Mouse (Mus musculus): ENCODE data around the gene Cntnap2.

Gene Cntnap2

GRCm38 (mm10) chr6:45059091-45059490 lies at the start of gene Cntnap2:
Cntnap2 (plus strand) TSS chr6:45059357.
- DNase-seq (ENCODE audit: low spot score): no peak

DNA sequence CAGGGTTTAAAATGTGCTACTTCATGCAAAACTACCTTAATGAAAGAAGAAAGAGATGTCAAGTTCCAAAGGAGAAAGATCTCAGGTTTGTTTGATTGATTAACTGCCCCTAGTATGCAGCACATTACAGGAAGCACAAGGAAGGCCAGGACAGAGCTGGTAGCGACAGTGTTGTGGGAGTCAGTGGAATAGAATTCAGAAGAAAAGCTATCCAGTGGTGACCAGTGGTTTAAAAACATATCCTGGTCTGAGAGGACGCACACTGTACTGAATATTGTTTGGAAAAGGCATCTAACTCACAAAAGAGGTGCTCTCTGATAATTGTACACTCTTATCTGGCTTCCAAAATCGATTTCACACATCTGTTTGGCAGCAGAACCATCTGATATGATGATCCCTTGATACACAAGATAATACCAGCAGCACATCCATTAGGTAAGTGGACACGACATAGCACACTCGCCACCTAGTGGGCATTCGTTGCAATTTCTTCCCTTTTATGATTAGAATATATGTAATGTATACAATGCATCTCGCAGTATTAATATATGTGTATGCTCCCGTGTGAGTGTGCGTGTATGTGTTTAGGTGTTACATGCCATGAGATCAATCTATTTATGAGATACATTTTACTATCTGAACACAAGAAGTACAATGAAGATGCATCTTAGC lies 33.0 kb upstream of the Cntnap2 start:
- DNase-seq (ENCODE audit: low spot score): no peak

DNA sequence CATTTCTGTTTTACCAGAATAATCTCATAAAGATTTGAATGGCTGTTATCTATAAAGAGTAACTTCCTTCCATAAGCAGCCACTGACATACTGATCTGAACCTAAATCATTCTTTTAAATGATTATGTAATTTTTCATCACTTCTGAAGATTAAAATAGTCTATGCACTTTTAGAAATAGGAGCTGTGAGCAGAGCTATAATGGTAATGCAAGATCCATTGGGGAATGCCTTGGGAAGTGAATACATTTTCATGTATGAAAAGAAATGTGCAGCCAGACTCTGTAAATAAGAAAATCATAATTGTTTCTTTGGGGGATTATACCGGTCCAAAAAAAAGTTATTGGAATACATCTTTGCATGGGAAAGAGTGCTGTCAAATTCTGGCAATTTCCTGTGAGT lies 19.7 kb upstream of the Cntnap2 start:
- no peak for DNase-seq (ENCODE audit: low spot score)

DNA sequence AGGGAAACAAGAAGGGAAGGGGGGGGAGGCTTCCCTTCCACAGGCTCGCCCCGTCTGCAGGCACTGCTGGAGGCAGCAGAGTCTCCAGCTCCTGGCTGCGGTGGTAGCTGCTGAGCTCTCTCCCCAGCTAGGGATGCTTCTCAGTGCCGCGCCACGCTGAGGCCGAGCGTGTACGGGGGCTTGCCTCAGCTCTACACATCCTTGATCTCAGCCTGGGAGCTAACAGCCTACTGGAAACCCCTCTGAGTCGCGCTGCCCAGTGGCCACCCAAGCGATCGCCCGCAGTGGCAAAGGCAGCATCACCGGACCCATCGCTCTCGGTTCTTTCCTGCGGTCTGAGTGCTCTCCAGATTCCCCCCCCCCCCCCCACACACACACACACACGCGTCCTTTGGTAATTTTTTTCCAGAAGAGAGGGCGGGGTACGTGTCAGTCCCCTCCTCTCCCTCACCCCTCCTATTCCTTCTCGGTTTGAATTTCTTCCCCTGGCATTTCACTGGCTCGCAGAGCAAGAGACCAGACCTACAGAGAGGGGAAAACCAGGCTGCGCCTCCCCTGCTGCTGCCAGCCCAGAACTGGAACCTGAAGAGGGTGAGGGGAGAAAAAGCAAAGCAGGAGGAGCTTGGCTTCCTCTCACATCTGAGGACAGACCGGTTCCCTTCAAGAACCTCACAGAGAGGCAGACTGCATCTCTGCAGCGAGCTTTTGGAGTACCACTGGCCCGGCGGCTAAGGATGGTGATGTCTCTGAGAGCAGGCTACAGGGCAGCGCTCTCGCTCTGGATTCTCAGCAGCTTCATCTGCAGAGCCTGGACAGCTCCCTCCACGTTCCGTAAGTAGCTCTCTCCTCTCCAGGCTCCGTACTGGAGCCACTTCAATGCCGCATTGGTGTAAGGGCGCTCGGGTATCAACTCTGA lies 657 bp downstream of the Cntnap2 start:
- DNase-seq (ENCODE audit: low spot score): no peak

DNA sequence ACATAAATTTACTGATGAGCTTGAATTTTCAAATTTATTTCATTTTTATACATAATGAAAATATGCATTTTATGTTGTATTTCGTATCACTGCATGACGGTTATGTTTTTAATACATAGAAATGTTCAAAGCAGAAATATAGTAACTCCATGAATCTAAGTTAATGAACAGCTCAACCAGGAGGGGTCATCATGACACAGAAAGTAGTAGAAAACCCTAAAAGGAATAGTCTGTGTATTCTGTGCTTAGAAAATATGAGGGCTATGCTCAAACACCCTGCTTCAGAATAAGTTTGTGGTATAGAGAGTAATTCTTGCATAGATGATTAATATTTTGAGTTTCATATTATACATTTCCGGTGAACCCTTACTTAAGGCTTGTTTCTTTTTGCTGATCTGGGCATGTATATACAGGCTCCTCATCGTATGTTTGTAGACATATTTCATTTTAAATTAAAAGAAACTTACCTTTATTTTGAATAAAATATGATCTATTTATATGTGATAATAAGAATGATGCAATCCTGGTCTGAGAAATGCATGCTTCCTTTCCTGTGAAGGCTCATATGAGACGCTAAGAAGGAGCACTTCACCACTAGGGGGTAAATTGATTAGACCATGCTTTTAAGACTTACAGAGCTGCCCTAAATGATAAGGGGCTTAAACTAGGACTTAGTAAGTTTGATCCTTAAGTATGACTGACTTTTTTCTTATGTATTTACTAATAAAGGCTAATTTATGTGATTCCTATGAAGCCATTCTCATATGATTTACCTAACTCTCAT lies 3.2 kb downstream of the Cntnap2 start:
- DNase-seq (ENCODE audit: low spot score): no peak

- DNase-seq (ENCODE audit: low spot score): no peak
These were observed 29.1 kb downstream of the Cntnap2 start for GRCm38 (mm10) chr6:45088304-45088703.

DNA sequence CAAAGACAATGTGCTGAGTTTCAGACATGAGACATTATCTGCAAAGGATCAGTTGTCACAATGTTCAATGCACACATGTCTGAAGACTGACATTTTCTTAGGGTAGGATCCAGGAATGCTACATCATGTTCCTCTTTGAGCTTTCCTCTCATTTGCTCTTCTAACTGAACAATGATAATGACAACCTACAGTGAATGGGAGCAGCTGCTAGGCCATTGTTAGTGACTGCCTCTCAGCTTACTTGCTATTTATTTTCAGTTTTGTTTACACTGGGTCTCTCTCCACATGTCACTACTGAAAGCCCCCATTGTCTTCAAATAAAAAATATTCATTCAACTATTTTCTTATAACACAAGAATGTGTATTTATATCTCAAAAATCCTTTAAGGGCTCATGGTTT lies 54.5 kb downstream of the Cntnap2 start:
- no peak for DNase-seq (ENCODE audit: low spot score)

DNA sequence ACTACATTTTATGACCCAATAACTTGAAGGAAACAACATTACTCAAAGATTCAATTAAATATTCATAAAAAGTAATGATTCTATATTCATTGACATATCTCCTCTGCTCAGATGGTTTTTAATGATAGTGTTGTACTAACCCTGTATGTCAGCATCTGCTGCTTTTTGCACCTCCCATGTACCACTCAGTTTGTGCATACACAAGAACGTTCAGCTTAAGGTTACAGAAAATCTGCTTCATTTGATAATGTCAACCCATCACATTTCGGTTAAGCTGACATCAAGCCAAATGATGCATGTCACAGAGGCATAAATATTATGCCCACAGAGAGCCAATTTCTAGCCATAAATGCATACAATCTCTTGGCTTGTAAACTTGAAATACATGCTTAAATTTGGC lies 85.7 kb downstream of the Cntnap2 start:
- DNase-seq (ENCODE audit: low spot score): no peak

GRCm38 (mm10) chr6:45205039-45205438 lies 145.9 kb downstream of the Cntnap2 start:
- DNase-seq (ENCODE audit: low spot score): no peak

DNA sequence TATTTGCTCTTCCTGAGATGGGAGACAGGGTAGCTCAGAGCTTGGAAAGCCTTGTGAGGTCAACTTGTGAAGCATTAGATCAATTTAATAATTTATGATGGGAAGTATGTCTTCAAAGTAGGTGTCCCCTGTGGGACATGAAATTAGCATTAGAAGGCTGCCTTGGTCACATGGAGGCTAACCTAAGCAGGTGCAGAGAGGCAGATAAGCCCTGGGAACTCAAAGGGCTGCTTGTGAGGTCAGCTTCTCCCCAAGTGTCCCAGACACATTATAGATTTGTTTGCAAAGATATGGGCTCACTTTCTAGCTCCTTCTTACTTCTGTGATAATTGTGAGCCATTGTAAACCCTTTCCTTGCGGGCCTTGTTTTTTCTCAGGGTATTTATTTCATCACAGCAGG lies 155.2 kb downstream of the Cntnap2 start:
- DNase-seq (ENCODE audit: low spot score): no peak

- no peak for DNase-seq (ENCODE audit: low spot score)
These were observed 169.8 kb downstream of the Cntnap2 start for GRCm38 (mm10) chr6:45229002-45229401.

DNA sequence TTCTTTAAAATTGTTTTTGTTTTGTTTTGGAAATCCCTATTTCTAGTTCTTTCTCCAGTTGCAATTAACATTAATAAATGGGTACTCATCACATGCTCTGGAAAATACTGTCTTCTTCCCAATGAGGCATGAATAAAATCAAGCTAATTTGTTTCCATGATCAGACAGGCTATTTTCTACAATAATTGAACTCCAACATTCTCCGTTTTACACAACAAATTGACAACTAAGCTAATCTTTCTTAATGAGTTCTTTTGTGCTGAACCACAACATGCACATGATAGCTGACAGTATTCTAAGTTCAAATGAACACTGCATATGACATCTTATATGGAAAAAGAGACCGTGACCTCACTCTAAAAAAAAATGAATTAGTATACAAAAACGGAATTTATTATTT lies 173.4 kb downstream of the Cntnap2 start:
- DNase-seq (ENCODE audit: low spot score): no peak

DNA sequence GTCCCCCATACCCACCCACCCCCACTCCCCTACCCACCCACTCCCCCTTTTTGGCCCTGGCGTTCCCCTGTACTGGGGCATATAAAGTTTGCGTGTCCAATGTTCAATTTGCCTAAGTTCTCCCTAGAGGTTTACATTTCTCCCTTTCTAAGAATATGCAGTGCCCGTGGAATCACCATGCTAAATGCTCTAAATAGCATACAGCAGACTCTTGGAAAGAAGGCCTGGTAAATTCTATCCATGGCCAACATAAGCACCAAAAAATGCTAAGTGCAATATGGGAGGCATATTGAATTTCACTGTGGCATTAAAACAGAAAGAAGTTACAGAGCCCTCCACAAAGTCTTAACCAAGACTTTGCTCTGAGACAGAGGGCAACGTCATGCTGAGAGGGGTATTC lies 177.4 kb downstream of the Cntnap2 start:
- DNase-seq (ENCODE audit: low spot score): no peak

DNA sequence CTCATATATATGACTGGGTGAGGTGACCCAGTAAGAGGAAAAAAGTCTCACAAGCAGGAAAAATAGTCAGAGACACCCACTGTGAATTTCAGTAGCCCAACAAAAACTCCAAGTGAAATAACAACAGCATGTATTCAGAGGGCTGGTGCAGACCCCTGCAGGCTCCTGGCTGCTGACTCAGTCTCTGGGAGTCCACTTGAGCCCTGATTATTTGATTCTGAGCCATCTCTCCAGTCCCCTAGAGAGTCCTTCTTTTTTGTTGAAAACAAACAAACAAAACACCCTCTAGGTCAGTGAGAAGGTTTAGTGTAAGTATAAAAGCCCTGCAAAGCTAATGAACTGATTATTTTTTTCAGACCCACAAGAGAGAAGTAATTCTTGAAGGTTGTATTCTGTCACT lies 179.0 kb downstream of the Cntnap2 start:
- no peak for DNase-seq (ENCODE audit: low spot score)

DNA sequence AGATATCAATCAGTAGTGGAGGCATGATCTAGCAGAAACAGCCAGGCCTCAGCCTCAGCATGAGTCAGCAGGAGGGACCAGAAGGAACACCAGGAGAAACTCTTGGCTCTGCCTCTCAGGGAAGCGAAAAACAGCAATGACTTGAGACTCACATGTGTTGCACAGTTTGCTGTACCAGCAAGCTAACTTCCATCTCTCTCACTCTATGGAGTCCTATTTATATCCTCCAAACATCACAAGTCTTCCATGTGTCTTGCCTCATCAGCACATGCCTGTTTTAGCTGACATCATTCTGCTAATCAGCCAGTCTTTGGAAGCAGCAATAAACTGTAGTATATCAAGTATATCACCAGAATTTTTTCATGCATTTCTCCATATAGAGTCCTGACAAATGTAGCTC lies 182.1 kb downstream of the Cntnap2 start:
- no peak for DNase-seq (ENCODE audit: low spot score)

DNA sequence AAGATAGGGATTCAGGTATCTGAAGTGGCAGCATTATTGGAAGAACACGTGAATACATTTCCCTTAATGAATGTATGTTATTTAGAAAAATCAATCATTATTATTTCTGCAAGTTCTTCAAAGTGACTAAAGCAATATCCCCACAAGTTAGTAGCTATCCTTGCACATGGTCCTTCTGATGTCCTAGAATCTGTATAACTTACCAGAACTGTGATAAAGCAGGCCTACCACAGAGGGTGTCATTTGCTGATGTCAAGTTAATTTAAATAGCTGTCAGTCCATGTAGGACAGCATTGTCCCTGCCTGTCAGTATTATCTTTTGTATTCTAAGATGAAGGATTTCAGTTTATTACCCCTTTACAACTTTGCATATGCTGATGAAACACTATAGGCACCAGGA lies 185.5 kb downstream of the Cntnap2 start:
- no peak for DNase-seq (ENCODE audit: low spot score)

GRCm38 (mm10) chr6:45258047-45258446 lies 198.9 kb downstream of the Cntnap2 start:
- DNase-seq (ENCODE audit: low spot score): no peak

- no peak for DNase-seq (ENCODE audit: low spot score)
These were observed 212.4 kb downstream of the Cntnap2 start for GRCm38 (mm10) chr6:45271537-45271936.

GRCm38 (mm10) chr6:45273259-45273775 lies 214.2 kb downstream of the Cntnap2 start:
- no peak for DNase-seq (ENCODE audit: low spot score)

- no peak for DNase-seq (ENCODE audit: low spot score)
These were observed 231.0 kb downstream of the Cntnap2 start for GRCm38 (mm10) chr6:45290154-45290553.

GRCm38 (mm10) chr6:45317455-45317854 lies 258.3 kb downstream of the Cntnap2 start:
- no peak for DNase-seq (ENCODE audit: low spot score)

- no peak for DNase-seq (ENCODE audit: low spot score)
These were observed 264.3 kb downstream of the Cntnap2 start for GRCm38 (mm10) chr6:45323505-45323904.
